ENCODE assay signal across 8 mouse cellular contexts in the genomic region with DNA sequence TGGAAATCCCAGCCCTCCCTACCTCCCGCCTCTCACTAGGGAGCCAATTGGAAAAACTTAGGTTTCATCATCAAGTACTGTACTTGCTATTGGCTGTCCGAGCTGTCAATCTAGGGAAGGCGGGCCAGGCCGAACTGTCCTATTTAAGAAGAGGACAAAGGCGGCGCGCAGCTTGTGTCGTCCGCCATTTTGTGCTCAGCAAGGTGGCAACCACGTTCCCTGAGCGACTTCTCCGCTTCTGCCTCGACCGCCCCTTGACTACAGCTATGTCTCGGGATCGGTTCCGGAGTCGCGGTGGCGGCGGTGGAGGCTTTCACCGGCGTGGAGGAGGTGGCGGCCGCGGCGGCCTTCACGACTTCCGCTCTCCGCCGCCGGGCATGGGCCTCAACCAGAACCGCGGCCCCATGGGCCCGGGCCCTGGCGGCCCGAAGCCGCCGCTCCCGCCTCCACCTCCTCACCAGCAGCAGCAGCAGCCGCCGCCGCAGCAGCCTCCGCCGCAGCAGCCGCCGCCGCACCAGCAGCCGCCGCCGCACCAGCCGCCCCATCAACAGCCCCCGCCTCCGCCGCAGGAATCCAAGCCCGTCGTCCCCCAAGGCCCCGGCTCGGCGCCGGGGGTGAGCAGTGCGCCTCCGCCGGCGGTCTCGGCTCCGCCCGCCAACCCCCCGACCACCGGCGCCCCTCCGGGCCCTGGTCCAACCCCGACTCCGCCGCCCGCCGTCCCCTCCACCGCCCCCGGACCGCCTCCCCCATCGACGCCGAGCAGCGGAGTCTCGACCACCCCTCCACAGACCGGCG. TPM values are rescaled to one million over a fixed set of nuclear protein-coding genes. Genes with fewer than 3 reads are reported as not detected.
A peak's percentile ranks its signal among the peaks of the same experiment; 100 is the strongest.
DNase-seq lines count a peak whose midpoint lies in the region; ATAC-seq and TF ChIP-seq lines count a peak whose summit lies in the region.

A gene (plus strand): TSS at position 174 of the 795 bp plus-strand sequence.

- H3K36me3 ChIP-seq in megakaryocyte, embryonic 14.5 days (replicated peaks; ENCODE audit: low read length), result peaks cover 40% of the 10 kb centered on the region

- H3K4me3 ChIP-seq in cortical plate, adult 2 months (ENCODE audit: insufficient read depth, low read length), result peak within 1 kb of the TSS; percentile 61
- H3K4me3 ChIP-seq in megakaryocyte, embryonic 14.5 days (replicated peaks), result peak within 1 kb of the TSS; percentile 99

- TF ChIP-seq CTCF in cortical plate, adult 2 months (IDR thresholded peaks at IDR 0.05; ENCODE audit: extremely low read depth, insufficient read depth, low read length), result no peak

- ATAC-seq in activated CD4-positive, CD25-positive, alpha-beta regulatory T cell, adult 4 months, result peak; percentile 92

- peak; percentile 99 for DNase-seq in gastrocnemius, adult 8-10 months (ENCODE audit: low spot score in 2 of 2)
- DNase-seq in hindlimb bud, embryonic 11.5 days (ENCODE audit: extremely low spot score, low read depth, low spot score), result peak; percentile 99
- peak; percentile 97 to 100 for DNase-seq in left cerebral cortex, adult 8-10 months (ENCODE audit: low spot score in 2 of 2)
- peak; percentile 98 to 99 for DNase-seq in right cerebral cortex, postnatal 10 days (ENCODE audit: low spot score in 2 of 2)
- peak; percentile 99 for DNase-seq in urinary bladder, postnatal 25 days (ENCODE audit: low spot score)

- H3K27ac ChIP-seq in cortical plate, adult 2 months (ENCODE audit: insufficient read depth, low read length), result peak within 1 kb of the TSS; percentile 99

- H3K9me3 ChIP-seq in megakaryocyte, embryonic 14.5 days, result no peaks in the 10 kb centered on the region

- H3K27me3 ChIP-seq in megakaryocyte, embryonic 14.5 days (replicated peaks), result no peaks in the 10 kb centered on the region

- H3K4me1 ChIP-seq in cortical plate, adult 2 months (ENCODE audit: control insufficient read depth, insufficient read depth, low read length), result peaks cover 2% of the 10 kb centered on the region; the same call in 1 of the 2 replicates
- peaks cover 26% of the 10 kb centered on the region for H3K4me1 ChIP-seq in megakaryocyte, embryonic 14.5 days

- TF ChIP-seq POLR2A in cortical plate, adult 2 months (IDR thresholded peaks at IDR 0.05; ENCODE audit: extremely low read depth, insufficient read depth, low read length), result peak; percentile 99

RNA-seq across cellular contexts. Expression of the gene that starts here (rescaled TPM):
- polyA plus RNA-seq in activated CD4-positive, CD25-positive, alpha-beta regulatory T cell, adult 4 months (2017; shearing (Covaris generic)), result 10 to 100 TPM; 39.7 to 50.1 TPM
- 111 and 114 TPM in 2 replicates for polyA plus RNA-seq in cortical plate, adult 2 months (2012; rRNA removed)
- total RNA-seq in gastrocnemius, adult 8-10 months (2022), result 10 to 100 TPM; 30.0 to 47.7 (median 40.3) TPM
- 100 to 1,000 TPM; 156 to 207 (median 198) TPM for total RNA-seq in left cerebral cortex, adult 8-10 months (2022)
- 139 and 380 TPM in 2 replicates for polyA plus RNA-seq in megakaryocyte, embryonic 14.5 days (2012; ENCODE audit: insufficient read depth, low replicate concordance)

Comparison
In these comparisons a context has a peak if more than half of its experiments do, and no peak if none do; other contexts are left out.
1. Peak in every context shown above with its lines: DNase-seq, ATAC-seq, H3K4me3 ChIP-seq and H3K27ac ChIP-seq.